Mouse (Mus musculus) small intestine, adult 2 months (tissue): Measurements from ENCODE around the gene Myo1a. TPM values are rescaled to one million over a fixed set of nuclear protein-coding genes. Genes with fewer than 3 reads are reported as not detected.

ENCODE experiments used
- H3K27ac ChIP-seq: fragments of 200-500 bp; 2 replicates; pipeline ENCODE4 v1.5.1; 2012; ENCODE audit warnings: low read depth, low read length, control low read depth, inconsistent platforms; ENCODE audit not compliant: insufficient read depth
- H3K27me3 ChIP-seq: fragments of 200-500 bp; 2 replicates; pipeline ENCODE4 v1.6.1; 2012; ENCODE audit warnings: mild to moderate bottlenecking, moderate library complexity, low read length, inconsistent platforms; ENCODE audit not compliant: control insufficient read depth, insufficient read depth
- H3K36me3 ChIP-seq: fragments of 200-500 bp; 2 replicates; pipeline ENCODE4 v1.6.1; 2012; ENCODE audit warnings: mild to moderate bottlenecking, low read length, control low read depth, inconsistent platforms; ENCODE audit not compliant: control insufficient read depth, insufficient read depth
- H3K4me1 ChIP-seq: fragments of 200-500 bp; 2 replicates; pipeline ENCODE4 v1.6.1; 2012; ENCODE audit warnings: low read length, inconsistent platforms, mixed read lengths; ENCODE audit not compliant: control insufficient read depth, insufficient read depth, insufficient read length
- H3K4me3 ChIP-seq: fragments of 200-500 bp; 2 replicates; pipeline ENCODE4 v1.5.1; 2012; ENCODE audit warnings: low read depth, mild to moderate bottlenecking, control low read depth, inconsistent platforms, low read length, moderate library complexity
- CTCF ChIP-seq: fragments of 200-500 bp; IDR thresholded peaks from 2 replicates; pipeline ENCODE4 v1.5.1; 2012; ENCODE audit warnings: low read depth, mild to moderate bottlenecking, control low read depth, inconsistent platforms, low read length, moderate library complexity, mixed read lengths; ENCODE audit not compliant: insufficient replicate concordance, insufficient read length; ENCODE audit errors: extremely low read depth
- POLR2A ChIP-seq: fragments of 200-500 bp; IDR thresholded peaks from 2 replicates; pipeline ENCODE4 v1.6.1; 2012; ENCODE audit warnings: low read depth, mild to moderate bottlenecking, control low read depth, inconsistent platforms, low read length, moderate library complexity
- WGBS: fragments of 180-500 bp; shearing (Covaris S2); methylation state at CpG from one replicate; pipeline ENCODE4 v1.1.7; 2018; 5-methylcytosine and 5-hydroxymethylcytosine counted together
- polyA plus RNA-seq: library from polyadenylated mRNA; depleted of rRNA; stranded (reverse); fragments of >200 nt; gene quantifications from 2 replicates; pipeline ENCODE4 v1.2.3, GENCODE M21; 2012

The Myo1a gene
- polyA plus RNA-seq, 1 experiment: 688 TPM

- WGBS: 93% methylated on average over 8 of the region's 8 CpGs
- Histone ChIP-seq H3K4me1 (peaks cover 2% of the 10 kb centered on the region; the same call in 1 of the 2 replicates), H3K27me3 (no peaks in the 10 kb centered on the region), H3K36me3 (peaks cover 53% of the 10 kb centered on the region), H3K27ac (no peak overlapping the region), H3K4me3 (no peak overlapping the region)
- TF ChIP-seq POLR2A (no peak), CTCF (no peak)
Observed at GRCm38 (mm10) chr10:127747254-127747653, 42.3 kb downstream of the Myo1a start.

GRCm38 (mm10) chr10:127748847-127749612, 44.1 kb downstream of the Myo1a start:
- H3K36me3 ChIP-seq: peaks cover 36% of the 10 kb centered on the region
- 28% methylated on average over 8 of the region's 8 CpGs for WGBS
- TF ChIP-seq CTCF: no peak
- H3K27ac ChIP-seq: no peak overlapping the region
- no peak overlapping the region for H3K4me3 ChIP-seq
- no peaks in the 10 kb centered on the region for H3K27me3 ChIP-seq
- H3K4me1 ChIP-seq: peaks cover 2% of the 10 kb centered on the region; the same call in 1 of the 2 replicates

DNA sequence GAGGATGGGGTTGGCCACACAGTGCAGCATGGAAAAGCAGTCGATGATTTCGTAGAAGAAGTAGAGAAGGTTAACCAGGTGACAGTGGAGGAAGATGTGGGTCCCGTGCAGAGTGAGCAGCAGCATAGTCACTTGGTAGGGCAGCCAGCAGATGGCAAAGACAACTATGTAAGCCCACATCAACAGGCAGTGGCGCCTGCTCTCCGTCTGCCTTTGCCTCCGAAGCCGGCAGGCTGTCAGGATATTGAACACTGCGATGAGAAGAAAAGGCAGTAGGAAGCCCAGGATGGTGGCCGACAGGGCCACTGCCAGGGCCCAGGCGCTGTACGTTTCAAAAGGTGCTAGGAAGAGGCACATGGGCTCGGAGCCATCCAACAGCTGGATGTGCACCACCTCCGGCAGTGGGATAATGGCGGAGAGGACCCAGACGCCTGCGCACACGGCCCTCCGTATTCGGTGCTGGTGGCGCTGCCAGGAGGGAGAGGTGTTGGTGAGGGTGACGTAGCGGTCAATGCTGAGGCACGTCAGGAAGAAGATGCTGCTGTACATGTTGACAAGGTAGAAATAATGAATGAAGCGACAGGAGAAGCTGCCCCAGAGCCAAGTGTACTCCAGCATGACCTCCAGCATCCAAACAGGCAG, 45.3 kb downstream of the Myo1a start:
- 85% methylated on average over 24 of the region's 24 CpGs for WGBS
- Histone ChIP-seq H3K4me3 (peak overlapping the region; percentile 6), H3K36me3 (peaks cover 26% of the 10 kb centered on the region), H3K27me3 (no peaks in the 10 kb centered on the region), H3K4me1 (peaks cover 7% of the 10 kb centered on the region; the same call in 1 of the 2 replicates), H3K27ac (no peak overlapping the region)
- TF ChIP-seq POLR2A: no peak
- TF ChIP-seq CTCF: no peak

DNA sequence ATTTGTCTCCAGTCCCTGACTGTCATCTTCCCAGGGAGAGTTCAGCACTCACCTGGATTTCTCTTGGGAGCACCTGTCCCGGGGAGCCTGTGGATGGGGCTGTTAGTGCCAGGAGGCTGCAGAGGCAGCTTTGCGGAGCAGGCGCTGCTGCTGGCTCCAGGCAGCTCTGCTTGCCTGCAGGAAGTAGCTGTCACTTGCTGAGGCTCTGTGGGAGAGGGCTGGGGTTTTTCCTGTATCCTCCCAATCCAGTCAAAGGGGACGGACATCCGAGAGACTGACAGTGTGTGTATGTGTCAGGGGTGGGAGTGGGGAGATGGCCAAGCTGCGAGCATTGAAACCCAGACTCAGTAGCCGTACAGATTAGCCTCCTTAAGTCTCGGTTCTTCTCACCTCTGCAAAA, 46.6 kb downstream of the Myo1a start, which contains the start of gene Gpr182:
Gene Gpr182, minus strand, starts transcription at position 185 of the 400 bp plus-strand sequence.
- Histone ChIP-seq H3K4me3 (peak within 1 kb of the TSS; percentile 1; the same call in 1 of the 2 replicates), H3K27ac (no peak within 1 kb of the TSS), H3K36me3 (peaks cover 15% of the 10 kb centered on the region), H3K27me3 (no peaks in the 10 kb centered on the region), H3K4me1 (peaks cover 13% of the 10 kb centered on the region)
- no peak for TF ChIP-seq POLR2A
- WGBS: 65% methylated on average over 8 of the region's 8 CpGs

GRCm38 (mm10) chr10:127754566-127755166, 49.7 kb downstream of the Myo1a start:
- 16% methylated on average over 6 of the region's 6 CpGs for WGBS
- TF ChIP-seq POLR2A (no peak), CTCF (no peak)
- Histone ChIP-seq H3K4me1 (peaks cover 24% of the 10 kb centered on the region), H3K36me3 (no peaks in the 10 kb centered on the region), H3K27me3 (no peaks in the 10 kb centered on the region), H3K4me3 (no peak overlapping the region), H3K27ac (peak overlapping the region; percentile 56; the same call in 1 of the 2 replicates)

DNA sequence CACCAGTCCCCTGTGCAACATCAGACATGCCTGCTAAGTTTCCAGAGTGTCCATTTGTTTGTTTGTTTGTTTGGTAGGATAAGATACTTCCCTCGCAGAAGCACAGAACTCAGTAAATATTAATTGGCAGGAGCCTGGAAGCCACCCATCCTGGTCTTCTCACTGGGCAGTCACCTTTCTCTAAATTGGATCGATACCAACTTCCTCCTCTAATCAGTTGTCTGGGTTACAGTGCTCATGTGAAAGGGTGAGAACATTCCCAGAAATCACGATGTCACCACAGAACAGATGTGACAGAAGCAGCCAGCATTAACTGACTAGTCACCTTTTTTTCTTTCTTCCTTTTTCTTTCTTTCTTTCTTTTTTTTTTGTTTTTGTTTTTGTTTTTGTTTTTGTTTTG, 50.3 kb downstream of the Myo1a start:
- Histone ChIP-seq H3K27ac (peak overlapping the region; percentile 56; the same call in 1 of the 2 replicates), H3K4me3 (no peak overlapping the region), H3K36me3 (no peaks in the 10 kb centered on the region), H3K27me3 (no peaks in the 10 kb centered on the region), H3K4me1 (peaks cover 25% of the 10 kb centered on the region)
- WGBS: 18% methylated on average over 3 of the region's 3 CpGs
- no peak for TF ChIP-seq CTCF
